Mouse (Mus musculus): ENCODE data around the gene Nasp. TPM values are rescaled to one million over a fixed set of nuclear protein-coding genes. Genes with fewer than 3 reads are reported as not detected.

The Nasp gene
- polyA plus RNA-seq, 1 experiment from 2014 or later, result 201 TPM

- under 1% methylated on average over 49 of the region's 53 CpGs for WGBS
- H3K9me3 ChIP-seq (replicated peaks), result no peaks in the 10 kb centered on the region
- peak overlapping the region; percentile 74 for H3K4me2 ChIP-seq
- H3K4me3 ChIP-seq, result peak overlapping the region; percentile 99
- no peaks in the 10 kb centered on the region for H3K27me3 ChIP-seq
- H3K9ac ChIP-seq, result peak overlapping the region; percentile 93
- peak; percentile 84 for ATAC-seq
- peaks cover 31% of the 10 kb centered on the region for H3K4me1 ChIP-seq
- H3K36me3 ChIP-seq (ENCODE audit: poor library complexity, severe bottlenecking), result peaks cover 10% of the 10 kb centered on the region; the same call in 1 of the 2 replicates
- peak overlapping the region; percentile 98 for H3K27ac ChIP-seq
Measured at GRCm38 (mm10) chr4:116626658-116627358, 933 bp downstream of the Nasp start.

GRCm38 (mm10) chr4:116624831-116625230 is 2.9 kb downstream of the Nasp start:
- peaks cover 28% of the 10 kb centered on the region for H3K36me3 ChIP-seq (ENCODE audit: poor library complexity, severe bottlenecking)
- H3K4me1 ChIP-seq, result peaks cover 31% of the 10 kb centered on the region
- H3K27me3 ChIP-seq, result no peaks in the 10 kb centered on the region
- no peaks in the 10 kb centered on the region for H3K9me3 ChIP-seq (replicated peaks)
- no peak for ATAC-seq
- H3K4me3 ChIP-seq, result peak overlapping the region; percentile 99; the same call in 1 of the 2 replicates
- H3K9ac ChIP-seq, result no peak overlapping the region
- no peak overlapping the region for H3K27ac ChIP-seq
- WGBS, result 94% methylated on average over 4 of the region's 4 CpGs
- peak overlapping the region; percentile 74 for H3K4me2 ChIP-seq

DNA sequence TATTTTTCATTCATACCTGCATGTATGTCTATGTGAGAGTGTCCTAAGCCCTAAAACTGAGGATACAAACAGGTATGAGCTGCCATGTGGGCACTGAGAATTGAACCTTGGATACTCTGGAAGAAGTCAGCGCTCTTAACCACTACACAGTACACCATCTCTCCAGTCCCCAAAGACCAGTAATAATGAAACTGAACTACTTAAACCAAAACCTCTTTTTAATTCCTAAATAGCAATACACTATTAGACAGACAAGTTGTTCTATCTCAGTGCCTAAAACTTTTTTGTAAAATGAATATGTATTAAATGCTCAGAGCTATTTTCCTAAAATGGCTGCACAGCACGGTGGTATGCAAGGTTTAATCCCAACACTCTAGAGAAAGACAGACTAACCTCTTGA is 12.5 kb downstream of the Nasp start:
- Histone ChIP-seq H3K4me2 (no peak overlapping the region), H3K36me3 (ENCODE audit: poor library complexity, severe bottlenecking) (peaks cover 79% of the 10 kb centered on the region), H3K4me3 (no peak overlapping the region), H3K27me3 (no peaks in the 10 kb centered on the region), H3K9ac (no peak overlapping the region), H3K4me1 (no peaks in the 10 kb centered on the region), H3K9me3 (replicated peaks) (no peaks in the 10 kb centered on the region), H3K27ac (no peak overlapping the region)
- 95% methylated on average over 2 of the region's 2 CpGs for WGBS
- ATAC-seq, result no peak

DNA sequence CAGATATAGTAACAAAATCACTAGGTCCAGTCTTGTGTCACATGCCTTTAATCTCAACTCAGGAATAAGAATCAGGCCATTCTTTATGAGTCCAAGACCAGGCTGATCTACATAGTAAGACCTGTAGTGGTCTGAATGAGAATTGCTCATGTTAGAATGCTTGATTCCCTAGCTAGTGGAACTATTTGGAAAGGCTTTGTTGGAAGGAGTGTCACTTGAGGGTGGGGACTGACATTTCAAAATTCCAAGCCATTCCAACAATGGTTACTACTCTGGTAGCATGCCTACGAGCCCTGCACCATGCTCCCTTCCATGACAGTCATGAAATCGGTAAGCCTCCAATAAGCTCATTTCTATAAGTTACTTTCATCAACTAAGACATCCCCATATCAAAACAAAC is 15.1 kb downstream of the Nasp start:
- Histone ChIP-seq H3K4me3 (no peak overlapping the region), H3K27ac (no peak overlapping the region), H3K9me3 (replicated peaks) (no peaks in the 10 kb centered on the region), H3K27me3 (no peaks in the 10 kb centered on the region), H3K4me2 (no peak overlapping the region), H3K9ac (no peak overlapping the region), H3K4me1 (no peaks in the 10 kb centered on the region), H3K36me3 (ENCODE audit: poor library complexity, severe bottlenecking) (peaks cover 78% of the 10 kb centered on the region)
- 91% methylated on average over 2 of the region's 2 CpGs for WGBS
- ATAC-seq, result no peak

- H3K27me3 ChIP-seq, result no peaks in the 10 kb centered on the region
- peaks cover 57% of the 10 kb centered on the region for H3K36me3 ChIP-seq (ENCODE audit: poor library complexity, severe bottlenecking)
- peaks cover 19% of the 10 kb centered on the region for H3K4me1 ChIP-seq
- H3K27ac ChIP-seq, result peak overlapping the region; percentile 46
- peak overlapping the region; percentile 70 for H3K9ac ChIP-seq
- peak overlapping the region; percentile 69 for H3K4me2 ChIP-seq
- under 1% methylated on average over 50 of the region's 50 CpGs for WGBS
- no peaks in the 10 kb centered on the region for H3K9me3 ChIP-seq (replicated peaks)
- peak; percentile 94 for ATAC-seq
- peak overlapping the region; percentile 52 for H3K4me3 ChIP-seq
Measured at GRCm38 (mm10) chr4:116596978-116597881, 30.5 kb downstream of the Nasp start.

GRCm38 (mm10) chr4:116596379-116596778 is 31.4 kb downstream of the Nasp start, which contains the start of gene Ccdc17:
Gene Ccdc17, plus strand, starts transcription at chr4:116596654.
- ATAC-seq, result no peak
- H3K27ac ChIP-seq, result peak within 1 kb of the TSS; percentile 46
- H3K9me3 ChIP-seq (replicated peaks), result no peaks in the 10 kb centered on the region
- peak within 1 kb of the TSS; percentile 69 for H3K4me2 ChIP-seq
- peaks cover 57% of the 10 kb centered on the region for H3K36me3 ChIP-seq (ENCODE audit: poor library complexity, severe bottlenecking)
- H3K27me3 ChIP-seq, result no peaks in the 10 kb centered on the region
- peak within 1 kb of the TSS; percentile 52 for H3K4me3 ChIP-seq
- peaks cover 19% of the 10 kb centered on the region for H3K4me1 ChIP-seq
- H3K9ac ChIP-seq, result peak within 1 kb of the TSS; percentile 70
- WGBS, result 23% methylated on average over 5 of the region's 5 CpGs

- 80% methylated on average over 8 of the region's 8 CpGs for WGBS
- no peak for ATAC-seq
- H3K4me2 ChIP-seq, result no peak overlapping the region
- no peaks in the 10 kb centered on the region for H3K27me3 ChIP-seq
- H3K36me3 ChIP-seq (ENCODE audit: poor library complexity, severe bottlenecking), result peaks cover 57% of the 10 kb centered on the region
- no peak overlapping the region for H3K27ac ChIP-seq
- no peak overlapping the region for H3K4me3 ChIP-seq
- H3K4me1 ChIP-seq, result peaks cover 19% of the 10 kb centered on the region
- no peak overlapping the region for H3K9ac ChIP-seq
- no peaks in the 10 kb centered on the region for H3K9me3 ChIP-seq (replicated peaks)
Measured at GRCm38 (mm10) chr4:116595793-116596192, 31.9 kb downstream of the Nasp start.

- Histone ChIP-seq H3K36me3 (ENCODE audit: poor library complexity, severe bottlenecking) (peaks cover 7% of the 10 kb centered on the region), H3K4me1 (peaks cover 35% of the 10 kb centered on the region), H3K27ac (no peak overlapping the region), H3K9ac (peak overlapping the region; percentile 75), H3K4me3 (peak overlapping the region; percentile 91), H3K4me2 (peak overlapping the region; percentile 79), H3K9me3 (replicated peaks) (no peaks in the 10 kb centered on the region), H3K27me3 (no peaks in the 10 kb centered on the region)
- 6% methylated on average over 15 of the region's 15 CpGs for WGBS
- ATAC-seq, result no peak
Measured at GRCm38 (mm10) chr4:116558151-116558882, 69.4 kb downstream of the Nasp start.

DNA sequence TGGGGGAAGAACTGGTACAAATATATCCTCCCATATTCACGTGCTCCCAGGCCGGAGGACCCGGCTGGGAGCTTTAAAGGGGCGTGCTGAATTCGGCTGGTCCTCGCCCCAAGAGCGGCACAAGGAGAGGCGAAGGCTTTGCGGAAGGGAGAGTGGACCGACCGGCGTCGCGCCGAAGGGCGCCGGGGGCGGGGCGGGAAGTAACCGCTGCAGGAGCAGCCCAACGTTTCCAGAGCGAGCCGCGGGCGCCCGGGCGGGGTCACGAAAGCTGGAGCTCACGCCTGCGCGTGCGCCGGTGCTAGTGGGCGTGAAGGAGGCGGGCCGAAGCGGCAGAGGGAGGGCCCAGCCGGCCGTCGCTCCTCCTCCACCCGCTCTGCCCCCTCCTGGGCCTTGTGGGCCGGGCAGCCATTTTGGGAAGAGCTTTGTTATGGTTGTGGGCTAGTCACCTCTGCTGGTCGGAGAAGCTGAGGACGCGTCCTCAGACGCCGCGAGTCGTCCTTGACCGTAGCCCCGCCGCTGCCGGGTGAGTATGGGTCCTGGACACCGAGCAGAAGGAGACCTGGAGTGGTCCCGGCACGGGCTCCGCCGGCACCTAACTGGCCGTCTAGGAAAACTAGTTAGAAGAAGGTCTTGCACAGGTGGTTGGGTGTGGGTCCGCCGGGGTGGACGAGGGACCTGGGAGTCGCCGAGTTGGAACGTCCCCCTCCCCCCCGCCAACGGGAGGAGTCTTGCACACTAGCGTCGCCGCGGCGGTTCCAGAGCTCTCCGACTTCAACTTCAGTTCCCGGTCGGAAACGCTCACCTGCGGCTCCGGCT is 70.2 kb downstream of the Nasp start, which contains the start of gene Gpbp1l1:
Gpbp1l1 (plus strand) TSS at position 353 of the 816 bp plus-strand sequence.
- under 1% methylated on average over 67 of the region's 78 CpGs for WGBS
- peak; percentile 97 for ATAC-seq
- H3K4me2 ChIP-seq, result peak within 1 kb of the TSS; percentile 79
- no peaks in the 10 kb centered on the region for H3K9me3 ChIP-seq (replicated peaks)
- H3K9ac ChIP-seq, result peak within 1 kb of the TSS; percentile 75
- H3K27me3 ChIP-seq, result no peaks in the 10 kb centered on the region
- peaks cover 35% of the 10 kb centered on the region for H3K4me1 ChIP-seq
- peaks cover 11% of the 10 kb centered on the region for H3K36me3 ChIP-seq (ENCODE audit: poor library complexity, severe bottlenecking)
- peak within 1 kb of the TSS; percentile 91 for H3K4me3 ChIP-seq
- H3K27ac ChIP-seq, result peak within 1 kb of the TSS; percentile 91

DNA sequence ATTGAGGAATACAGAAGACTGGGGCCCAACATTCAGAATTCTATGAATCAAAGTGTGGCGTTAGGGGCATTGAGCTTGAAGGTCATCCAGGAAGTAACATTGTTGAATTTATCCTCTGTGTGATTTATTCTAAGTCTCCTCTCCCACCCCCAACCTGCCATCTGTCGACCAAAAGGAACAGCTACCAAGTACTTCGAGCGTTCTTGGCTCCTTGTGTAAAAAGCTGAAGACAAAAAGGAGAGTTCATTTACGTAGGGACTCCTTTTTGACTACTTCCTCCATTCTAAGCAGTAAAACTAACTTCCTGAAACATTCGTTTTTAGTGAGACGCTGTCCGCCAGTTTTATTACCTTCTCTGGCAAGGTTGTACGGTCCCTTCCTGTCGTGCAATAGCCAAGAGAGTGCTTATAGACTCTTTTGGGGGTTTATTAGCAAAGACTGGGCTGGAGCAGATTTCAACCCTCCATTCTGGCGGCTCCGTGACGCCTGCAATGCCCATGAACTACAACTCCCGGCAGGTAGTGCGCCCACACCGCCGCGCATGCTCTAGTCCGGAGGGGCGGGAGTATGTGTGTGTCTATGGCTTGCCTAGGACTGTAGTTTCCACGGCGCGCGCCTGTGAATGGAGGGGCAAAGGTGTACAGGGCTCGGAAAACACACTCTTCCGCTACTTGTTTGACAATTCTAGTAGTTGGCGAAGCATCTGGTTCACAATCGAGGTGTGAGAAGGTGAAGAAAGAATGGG is 71.0 kb downstream of the Nasp start:
- H3K4me2 ChIP-seq, result peak overlapping the region; percentile 79
- ATAC-seq, result peak; percentile 97
- under 1% methylated on average over 28 of the region's 28 CpGs for WGBS

More for the DNA sequence above, 71.0 kb downstream of the Nasp start:
- H3K4me3 ChIP-seq, result peak overlapping the region; percentile 91
- H3K9me3 ChIP-seq (replicated peaks), result no peaks in the 10 kb centered on the region
- H3K9ac ChIP-seq, result peak overlapping the region; percentile 75
- H3K27me3 ChIP-seq, result no peaks in the 10 kb centered on the region
- H3K36me3 ChIP-seq (ENCODE audit: poor library complexity, severe bottlenecking), result peaks cover 11% of the 10 kb centered on the region
- peak overlapping the region; percentile 91 for H3K27ac ChIP-seq
- H3K4me1 ChIP-seq, result peaks cover 35% of the 10 kb centered on the region
